Mouse (Mus musculus) gastrocnemius, postnatal 14 days (tissue): ENCODE measurements at regions not wholly inside any gene's neighbourhood (a gene's known extent, or its start where the extent isn't known, plus 50 kb on each side); places are given as distances from the start of the nearest gene placed in this dataset.

Experiments
- DNase-seq: peaks from one replicate; pipeline ENCODE4 v3.0.0; 2021; ENCODE audit warnings: mixed read lengths
- intact Hi-C: fragments of 180-260 bp; cut with DNase I; formaldehyde crosslinking; loops from one replicate; pipeline ENCODE4 v1.15.1; 2025; ENCODE audit warnings: low total_unique reads

GRCm38 (mm10) chr5:120251697-120252401 is 135.6 kb downstream of the Rbm19 start:
- intact Hi-C loops = no loop called here
- no peak for DNase-seq

GRCm38 (mm10) chr5:120252551-120252950 is 136.3 kb downstream of the Rbm19 start:
- intact Hi-C loops = no loop called here

GRCm38 (mm10) chr5:120262715-120263273 is 146.5 kb downstream of the Rbm19 start:
- no peak for DNase-seq
- intact Hi-C loops = no loop called here

More at GRCm38 (mm10) chr5:120252551-120252950, 136.3 kb downstream of the Rbm19 start:
- DNase-seq = no peak

GRCm38 (mm10) chr5:120269416-120269860 is 153.2 kb downstream of the Rbm19 start:
- intact Hi-C loops = no loop called here
- DNase-seq = no peak

- no peak for DNase-seq
- intact Hi-C loops = no loop called here
Observed at GRCm38 (mm10) chr5:120270887-120271616, 154.8 kb downstream of the Rbm19 start.

- intact Hi-C loops = no loop called here
Observed at GRCm38 (mm10) chr5:120276229-120276628, 155.3 kb upstream of the Lhx5 start.

GRCm38 (mm10) chr5:120280321-120280720 is 151.2 kb upstream of the Lhx5 start:
- intact Hi-C loops = no loop called here
- DNase-seq = no peak

More at GRCm38 (mm10) chr5:120276229-120276628, 155.3 kb upstream of the Lhx5 start:
- DNase-seq = no peak

- DNase-seq = no peak
- intact Hi-C loops = no loop called here
Observed at GRCm38 (mm10) chr5:120280991-120281602, 150.4 kb upstream of the Lhx5 start.

- no peak for DNase-seq
- intact Hi-C loops = no loop called here
Observed at GRCm38 (mm10) chr5:120281840-120282565, 149.5 kb upstream of the Lhx5 start.

- DNase-seq = no peak
- intact Hi-C loops = no loop called here
Observed at GRCm38 (mm10) chr5:120284625-120285024, 146.9 kb upstream of the Lhx5 start.

GRCm38 (mm10) chr5:120285036-120285435 is 146.5 kb upstream of the Lhx5 start:
- DNase-seq = no peak
- intact Hi-C loops = no loop called here

- intact Hi-C loops = no loop called here
- DNase-seq = peak; percentile 25
Observed at GRCm38 (mm10) chr5:120286787-120287186, 144.7 kb upstream of the Lhx5 start.

- no peak for DNase-seq
- intact Hi-C loops = no loop called here
Observed at GRCm38 (mm10) chr5:120288036-120288684, 143.3 kb upstream of the Lhx5 start.

- intact Hi-C loops = no loop called here
- no peak for DNase-seq
Observed at GRCm38 (mm10) chr5:120294526-120295078, 136.9 kb upstream of the Lhx5 start.

- intact Hi-C loops = no loop called here
- DNase-seq = no peak
Observed at GRCm38 (mm10) chr5:120297190-120297589, 134.3 kb upstream of the Lhx5 start.

GRCm38 (mm10) chr5:120297665-120298282 is 133.7 kb upstream of the Lhx5 start:
- intact Hi-C loops = no loop called here
- DNase-seq = no peak

GRCm38 (mm10) chr5:120301672-120302071 is 129.8 kb upstream of the Lhx5 start:
- intact Hi-C loops = no loop called here
- DNase-seq = no peak

- intact Hi-C loops = no loop called here
- no peak for DNase-seq
Observed at GRCm38 (mm10) chr5:120302307-120302706, 129.2 kb upstream of the Lhx5 start.
